Mouse (Mus musculus) gastrocnemius, adult 18-20 months (tissue): ENCODE data around the gene Hrnr. TPM values are rescaled to one million over a fixed set of nuclear protein-coding genes. Genes with fewer than 3 reads are reported as not detected.

Source experiments
- DNase-seq: peaks from one replicate; pipeline ENCODE4 v3.0.0; 2021; ENCODE audit warnings: low spot score
- long read RNA-seq, 2 experiments: library from polyadenylated mRNA; stranded (forward); transcript quantifications; one replicate each; pipeline ENCODE4 v2.0.0; 2021
- total RNA-seq, 2 experiments: library from RNA; stranded (reverse); gene quantifications; 2 replicates each; pipeline ENCODE4 v1.2.3; 2021

The Hrnr gene
- total RNA-seq: not detected
- long read RNA-seq, experiment 1: 0 reads
- long read RNA-seq, experiment 2: 0 reads

- DNase-seq: no peak
Measured at GRCm38 (mm10) chr3:93319449-93319848, at the start of gene Hrnr. Hrnr (plus strand) TSS chr3:93319749.

GRCm38 (mm10) chr3:93273223-93273622 lies 46.3 kb upstream of the Hrnr start, which contains the start of gene Flg:
Flg (plus strand) TSS chr3:93273523.
- no peak for DNase-seq

- DNase-seq: no peak
Measured at GRCm38 (mm10) chr3:93297542-93297941, 22.0 kb upstream of the Hrnr start.

- DNase-seq: no peak
Measured at GRCm38 (mm10) chr3:93299832-93300231, 19.7 kb upstream of the Hrnr start.

- DNase-seq: no peak
Measured at GRCm38 (mm10) chr3:93301896-93302295, 17.7 kb upstream of the Hrnr start.

GRCm38 (mm10) chr3:93306142-93306541 lies 13.4 kb upstream of the Hrnr start:
- DNase-seq: no peak

GRCm38 (mm10) chr3:93311371-93311770 lies 8.2 kb upstream of the Hrnr start:
- DNase-seq: no peak

- no peak for DNase-seq
Measured at GRCm38 (mm10) chr3:93314388-93314787, 5.2 kb upstream of the Hrnr start.

GRCm38 (mm10) chr3:93337749-93338148 lies 18.2 kb downstream of the Hrnr start:
- no peak for DNase-seq

- DNase-seq: no peak
Measured at GRCm38 (mm10) chr3:93340021-93340420, 20.5 kb downstream of the Hrnr start.

- peak; percentile 13 for DNase-seq
Measured at GRCm38 (mm10) chr3:93346896-93347295, 27.3 kb downstream of the Hrnr start.

- DNase-seq: peak; percentile 47
Measured at GRCm38 (mm10) chr3:93360045-93360444, 40.5 kb downstream of the Hrnr start.

GRCm38 (mm10) chr3:93361933-93362574 lies 42.5 kb downstream of the Hrnr start:
- peak; percentile 12 for DNase-seq

GRCm38 (mm10) chr3:93366966-93367575 lies 47.5 kb downstream of the Hrnr start:
- no peak for DNase-seq

- no peak for DNase-seq
Measured at GRCm38 (mm10) chr3:93368171-93368570, 48.6 kb downstream of the Hrnr start.

- DNase-seq: no peak
Measured at GRCm38 (mm10) chr3:93373416-93373815, 53.9 kb downstream of the Hrnr start.

- no peak for DNase-seq
Measured at GRCm38 (mm10) chr3:93375196-93375595, 55.6 kb downstream of the Hrnr start.

- DNase-seq: no peak
Measured at GRCm38 (mm10) chr3:93375601-93376000, 56.1 kb downstream of the Hrnr start.

GRCm38 (mm10) chr3:93378146-93378545 lies 58.6 kb downstream of the Hrnr start:
- DNase-seq: no peak
